Mouse (Mus musculus): ENCODE data around the gene Tmem53.

Tmem53 gene

DNA sequence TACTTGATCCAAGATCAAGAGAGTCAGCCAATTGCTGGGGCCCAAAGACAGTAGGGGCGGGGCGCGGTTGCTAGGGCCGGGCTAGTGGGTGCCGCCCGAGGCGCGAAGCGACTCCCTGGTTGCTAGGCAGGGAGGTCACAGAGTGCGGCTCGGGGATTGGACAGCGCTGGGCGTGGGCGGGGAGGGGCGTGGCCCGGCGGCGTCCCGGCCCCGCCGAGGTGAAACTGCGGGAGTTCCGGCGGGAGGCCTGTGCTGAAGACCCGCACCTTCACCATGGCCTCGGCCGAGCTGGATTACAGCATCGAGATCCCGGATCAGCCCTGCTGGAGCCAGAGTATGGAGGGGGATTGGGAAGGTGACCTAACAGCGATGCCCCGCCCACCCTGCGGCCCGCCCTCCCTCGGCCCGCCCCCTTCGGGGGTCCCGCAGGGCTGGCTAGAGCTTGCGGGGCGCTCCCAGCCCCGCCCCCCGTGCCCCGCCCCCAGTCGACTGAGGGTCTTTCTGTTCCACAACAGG lies at the start of gene Tmem53, which contains the start of gene Armh1:
TSS of gene Tmem53 (plus strand) at position 151 of the 516 bp plus-strand sequence.
TSS of gene Armh1 (minus strand) at position 325 of the 516 bp plus-strand sequence.
- peak; percentile 80 for DNase-seq

DNA sequence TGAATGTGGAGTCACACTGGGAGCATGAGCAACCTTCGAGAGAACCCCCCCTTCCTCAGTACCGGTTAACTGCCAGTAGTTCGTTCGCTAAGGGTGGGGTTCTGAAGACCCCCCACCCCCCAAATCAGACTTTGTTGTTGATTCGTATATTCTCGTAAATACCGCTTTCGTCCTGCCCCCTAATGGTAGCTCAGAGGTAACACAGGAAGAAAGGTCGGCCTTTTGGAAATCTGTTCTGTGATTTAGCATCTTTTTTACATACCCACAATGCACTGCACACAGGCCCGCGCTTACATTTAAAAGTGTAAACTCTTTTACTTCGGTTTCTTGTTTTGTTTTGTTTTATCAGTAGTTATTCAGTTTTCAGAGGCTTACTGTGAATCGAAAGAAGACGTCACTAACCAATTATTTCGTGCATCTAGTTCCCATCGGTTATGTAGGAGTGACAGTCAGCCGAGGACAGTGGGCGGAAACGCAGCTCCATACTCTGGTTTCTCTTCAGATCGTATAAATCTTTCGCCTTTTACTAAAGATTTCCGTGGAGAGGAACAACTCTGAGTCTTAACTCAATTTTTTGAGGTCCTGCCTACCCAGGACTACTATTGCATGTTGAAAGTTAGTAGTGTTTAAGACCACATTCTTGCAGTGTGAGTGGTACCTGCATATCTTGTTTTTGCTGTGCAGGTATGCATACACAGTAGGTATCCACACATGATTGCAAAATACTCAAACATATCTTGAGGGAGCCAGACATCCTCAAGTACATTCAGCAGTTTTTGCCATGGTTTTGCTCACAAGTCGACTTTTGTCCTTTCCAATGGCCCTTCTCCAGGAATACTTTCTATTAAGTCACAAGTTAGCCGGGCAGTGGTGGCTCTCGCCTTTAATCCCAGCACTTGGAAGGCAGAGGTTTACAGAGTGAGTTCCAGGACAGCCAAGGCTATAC lies 49.4 kb upstream of the Tmem53 start:
- no peak for DNase-seq

DNA sequence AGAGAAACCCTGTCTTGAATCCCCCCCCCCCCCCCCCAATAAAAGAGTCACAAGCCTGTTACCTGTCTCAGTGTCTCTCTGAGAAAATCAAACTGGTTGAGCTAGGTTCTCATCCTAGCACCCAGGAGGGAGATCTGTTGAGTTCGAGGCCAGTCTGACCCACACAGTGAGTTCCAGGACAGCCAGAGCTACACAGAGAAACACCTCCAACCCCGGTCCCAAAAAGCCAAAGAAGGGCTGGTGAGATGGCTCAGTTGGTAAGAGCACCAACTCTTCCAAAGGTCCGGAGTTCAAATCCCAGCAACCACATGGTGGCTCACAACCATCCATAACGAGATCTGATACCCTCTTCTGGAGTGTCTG lies 48.8 kb upstream of the Tmem53 start:
- DNase-seq: no peak

DNA sequence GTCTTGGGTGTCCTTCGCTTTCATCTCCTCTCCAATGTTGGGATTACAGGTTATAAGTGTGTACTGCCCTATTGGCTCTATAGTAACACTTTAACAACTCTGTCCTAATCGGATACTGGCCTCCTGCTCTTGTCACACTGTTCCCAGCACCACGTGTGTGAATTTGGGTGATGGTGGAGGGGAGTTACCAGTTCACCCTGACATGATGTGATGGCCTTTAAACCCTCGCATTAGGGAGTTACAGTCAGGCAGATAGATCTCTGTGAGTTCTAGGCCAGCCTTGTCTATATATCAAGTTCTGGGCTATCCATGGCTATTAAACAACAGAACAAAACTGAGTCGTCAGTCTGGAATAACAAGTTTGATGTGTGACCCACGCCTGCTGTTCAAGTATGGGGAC lies 42.2 kb upstream of the Tmem53 start:
- no peak for DNase-seq

DNA sequence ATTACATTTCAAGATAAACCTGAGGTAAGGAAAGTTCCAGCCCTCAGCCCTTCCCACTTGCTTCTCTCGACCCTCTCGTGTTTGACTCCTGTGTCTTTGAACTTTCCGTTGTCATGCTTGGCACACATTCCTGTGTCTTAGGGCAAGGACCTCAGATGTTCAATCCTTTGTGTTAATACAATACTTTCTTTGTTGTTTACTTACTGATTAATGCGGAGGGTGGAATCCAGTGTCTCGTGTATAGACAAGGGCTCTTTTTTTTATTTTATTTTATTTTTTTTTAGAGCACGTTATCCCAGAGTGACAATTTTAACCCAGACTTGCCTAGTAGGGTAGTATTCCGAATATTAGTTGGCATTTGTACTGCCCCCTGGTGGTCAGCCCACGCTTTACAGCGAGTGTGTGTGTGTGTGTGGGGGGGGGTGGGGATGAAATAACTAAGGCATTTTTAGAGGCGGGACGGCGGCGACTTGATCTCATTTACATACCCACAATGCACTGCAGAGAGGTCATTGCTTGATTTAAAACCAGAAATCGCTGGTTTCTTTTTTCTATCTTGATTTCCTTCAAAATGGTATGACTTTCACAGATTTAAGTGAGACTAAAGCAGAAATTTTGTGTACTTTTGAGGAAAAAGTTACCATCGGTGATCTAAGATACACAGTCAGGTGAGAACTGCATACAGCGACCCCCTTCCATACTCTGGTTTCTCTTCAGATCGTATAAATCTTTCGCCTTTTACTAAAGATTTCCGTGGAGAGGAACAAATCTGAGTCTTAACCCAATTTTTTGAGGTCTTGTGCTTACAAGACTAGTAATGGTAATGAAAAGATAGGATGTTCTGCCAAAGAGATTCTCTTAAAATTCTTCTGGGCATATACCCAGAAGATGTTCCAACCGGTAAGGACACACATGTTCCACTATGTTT lies 41.3 kb upstream of the Tmem53 start:
- no peak for DNase-seq

GRCm38 (mm10) chr4:117214250-117214649 lies 37.5 kb upstream of the Tmem53 start:
- DNase-seq: no peak

DNA sequence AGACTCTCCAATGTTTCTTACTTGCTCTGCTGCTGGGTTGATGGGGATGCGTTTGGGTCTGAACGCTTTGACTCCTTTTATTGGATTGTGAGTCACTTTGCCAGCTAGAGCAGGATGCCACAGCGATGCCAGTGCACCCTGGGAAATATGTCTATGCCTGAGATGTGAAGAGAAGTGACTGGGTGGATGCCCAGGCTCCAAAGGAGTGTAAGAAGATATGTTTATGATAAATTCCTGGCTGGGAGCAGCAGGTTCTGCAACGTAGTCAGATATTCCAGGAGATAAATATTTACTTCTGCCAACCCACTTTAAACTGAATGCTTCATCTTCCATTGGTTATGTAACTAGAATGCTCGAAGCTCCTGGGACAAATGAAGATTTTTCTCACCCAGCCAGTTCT lies 34.7 kb upstream of the Tmem53 start:
- DNase-seq: peak; percentile 38

DNA sequence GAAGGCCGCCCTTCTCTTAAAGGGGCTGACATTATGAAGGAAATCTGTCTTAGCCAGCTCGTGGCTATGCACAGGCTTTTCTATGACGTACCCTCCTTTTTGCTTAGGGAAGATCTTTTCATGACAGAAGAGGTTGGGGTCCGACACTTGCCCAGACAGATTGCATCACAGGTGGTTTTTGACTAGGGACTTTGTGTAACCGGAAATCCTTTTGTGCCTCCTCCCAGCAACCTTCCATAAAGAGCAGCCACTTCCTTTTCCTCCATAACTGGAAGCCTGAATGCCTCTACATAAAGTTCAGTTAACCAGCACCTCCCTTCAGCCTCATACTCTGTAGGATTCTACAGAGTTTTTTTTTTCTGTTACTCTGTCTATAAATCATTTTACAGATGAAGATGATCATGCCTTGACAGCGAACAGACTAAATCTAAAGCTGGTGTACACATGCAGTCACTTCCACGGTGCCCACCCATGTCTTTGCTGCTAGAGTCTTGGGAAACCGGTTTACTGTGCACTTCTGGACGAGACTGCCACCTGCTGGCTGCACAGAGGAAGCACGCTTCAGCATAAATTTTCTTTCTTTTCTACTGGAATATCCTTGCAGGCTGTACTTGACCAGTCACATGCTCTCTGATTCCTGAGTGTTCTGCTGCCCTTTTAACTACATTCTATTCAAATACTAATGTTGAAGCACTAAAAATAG lies 33.1 kb upstream of the Tmem53 start:
- DNase-seq: peak; percentile 39

DNA sequence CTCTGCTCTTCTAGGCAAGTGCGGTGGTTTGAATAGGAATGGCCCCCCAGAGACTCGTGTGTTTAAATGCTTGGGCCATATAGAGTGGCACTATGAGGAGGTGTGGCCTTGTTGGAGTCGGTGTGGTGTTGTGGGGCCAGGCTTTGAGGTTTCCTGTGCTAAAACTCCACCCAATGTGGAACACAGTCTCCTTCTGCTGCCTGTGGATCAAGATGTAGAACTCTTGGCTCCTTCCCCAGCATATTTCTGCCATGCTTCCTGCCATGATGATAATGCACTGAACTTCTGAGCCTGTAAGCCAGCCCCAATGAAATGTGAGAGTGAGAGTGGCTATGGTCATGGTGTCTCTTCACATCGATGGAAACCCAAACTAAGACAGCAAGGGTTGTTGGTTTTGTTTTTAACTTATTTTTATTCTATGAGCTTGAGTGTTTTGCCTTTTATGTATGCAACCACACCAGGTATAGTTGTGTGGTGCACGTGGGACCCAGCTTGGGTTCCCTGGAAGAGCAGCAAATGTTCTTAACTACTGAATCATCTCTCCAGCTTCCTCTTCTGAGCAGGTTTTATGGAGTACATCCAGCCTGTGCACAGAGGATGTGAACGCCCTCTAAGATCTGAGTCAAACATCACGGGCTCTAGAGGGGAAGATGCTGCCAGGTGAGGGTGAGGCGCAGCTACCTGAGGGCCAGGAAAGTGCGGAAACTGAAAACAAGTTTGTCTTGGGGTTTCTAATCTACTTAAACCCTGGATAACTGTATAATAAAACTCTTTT lies 30.8 kb upstream of the Tmem53 start:
- peak; percentile 36 for DNase-seq

GRCm38 (mm10) chr4:117221836-117222235 lies 29.9 kb upstream of the Tmem53 start:
- no peak for DNase-seq

DNA sequence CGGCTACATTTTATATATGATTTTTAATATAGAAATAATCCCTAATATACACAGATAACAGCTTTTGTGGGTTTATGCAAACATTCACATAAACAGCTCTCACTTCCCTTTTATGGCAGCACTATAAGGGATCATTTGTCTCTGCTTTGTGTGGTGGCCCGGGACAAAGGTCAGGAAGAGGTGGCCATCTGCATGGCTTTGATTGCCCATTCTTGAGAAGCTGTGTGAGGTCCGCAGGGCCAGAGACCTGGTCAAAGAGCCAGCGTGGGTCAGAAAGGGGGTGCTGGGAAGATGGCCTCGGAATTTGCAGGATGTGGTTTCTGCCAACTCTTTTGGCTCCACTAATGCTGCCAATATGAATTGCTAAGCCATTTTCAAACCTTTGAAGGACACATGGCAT lies 28.8 kb upstream of the Tmem53 start:
- no peak for DNase-seq

- DNase-seq: no peak
These were observed 27.6 kb upstream of the Tmem53 start for GRCm38 (mm10) chr4:117224122-117224521.

DNA sequence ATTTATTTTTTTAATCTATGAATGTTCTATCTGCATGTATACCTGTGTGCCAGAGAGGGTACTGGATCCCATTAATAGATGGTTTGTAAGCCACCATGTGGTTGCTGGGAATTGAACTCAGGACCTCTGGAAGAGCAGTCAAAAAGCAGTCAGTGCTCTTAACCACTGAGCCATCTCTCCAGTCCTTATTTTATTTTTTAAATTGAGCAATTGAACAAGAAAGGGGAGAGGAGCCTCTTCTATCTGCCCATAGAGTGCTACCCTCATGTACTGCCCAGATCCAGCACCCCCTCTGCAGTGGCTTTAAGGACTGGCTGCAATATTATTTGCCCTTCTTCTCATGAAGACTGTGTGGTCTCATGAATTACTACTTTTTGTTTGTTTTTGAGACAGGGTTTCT lies 26.5 kb upstream of the Tmem53 start:
- DNase-seq: no peak

DNA sequence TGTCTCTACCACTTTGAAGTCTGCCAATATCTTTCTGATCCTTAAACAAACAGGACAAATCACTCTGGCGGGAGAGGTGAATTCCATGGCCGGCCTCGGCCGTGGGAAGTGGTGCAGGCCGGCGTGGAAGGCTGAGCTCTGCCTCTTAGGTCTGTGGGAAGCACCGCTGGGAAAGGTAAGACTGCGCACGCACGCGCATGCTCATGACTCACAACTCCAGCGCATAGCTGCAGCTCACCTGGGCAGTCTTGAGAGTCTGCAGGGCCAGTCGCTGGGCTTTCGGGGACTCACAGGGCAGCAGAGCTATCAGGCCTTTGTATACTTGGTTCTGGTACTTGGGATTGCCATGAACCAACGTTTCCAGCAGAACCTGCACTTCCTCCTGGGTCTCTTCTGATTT lies 22.2 kb upstream of the Tmem53 start:
- no peak for DNase-seq

GRCm38 (mm10) chr4:117230331-117230730 lies 21.4 kb upstream of the Tmem53 start:
- no peak for DNase-seq

DNA sequence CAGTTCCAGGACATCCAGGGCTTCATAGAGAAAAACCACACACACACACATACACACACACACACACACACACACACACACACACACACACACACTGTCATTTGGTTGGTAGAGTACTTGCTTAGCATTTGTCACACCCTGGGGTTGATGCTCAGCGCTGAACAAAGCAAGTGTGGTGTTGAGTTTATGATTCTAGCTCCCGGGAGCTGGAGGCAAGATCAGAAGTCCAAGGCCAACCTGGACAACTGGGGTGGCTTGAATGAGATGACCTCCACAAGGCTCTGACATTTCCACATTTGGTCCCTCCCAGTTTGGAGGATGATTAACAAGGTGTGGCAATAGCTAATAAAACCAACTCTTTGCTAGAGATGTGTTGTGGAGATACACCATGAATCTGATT lies 20.5 kb upstream of the Tmem53 start:
- no peak for DNase-seq

- DNase-seq: no peak
These were observed 17.5 kb upstream of the Tmem53 start for GRCm38 (mm10) chr4:117234166-117234741.

DNA sequence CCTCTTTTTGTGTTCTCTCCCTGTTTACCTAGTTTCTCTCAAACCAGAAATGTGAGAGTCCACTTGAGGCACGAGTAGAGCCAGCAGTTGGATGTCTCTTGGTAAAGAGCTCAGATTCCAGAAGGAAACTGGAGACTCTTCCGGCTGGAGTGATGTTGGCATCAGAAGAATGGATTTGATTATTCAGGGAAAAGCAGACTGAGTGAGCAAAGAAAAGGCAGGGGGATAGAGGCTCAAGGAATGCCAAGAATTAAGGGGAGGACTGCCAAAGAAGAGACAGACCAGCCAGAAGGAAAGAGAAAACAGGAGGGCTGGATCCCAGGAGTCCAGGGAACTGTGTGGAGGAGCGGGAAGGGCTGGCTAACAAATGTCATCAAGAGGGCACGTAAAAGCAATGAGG lies 15.9 kb upstream of the Tmem53 start:
- DNase-seq: no peak

GRCm38 (mm10) chr4:117239153-117239552 lies 12.6 kb upstream of the Tmem53 start:
- no peak for DNase-seq

DNA sequence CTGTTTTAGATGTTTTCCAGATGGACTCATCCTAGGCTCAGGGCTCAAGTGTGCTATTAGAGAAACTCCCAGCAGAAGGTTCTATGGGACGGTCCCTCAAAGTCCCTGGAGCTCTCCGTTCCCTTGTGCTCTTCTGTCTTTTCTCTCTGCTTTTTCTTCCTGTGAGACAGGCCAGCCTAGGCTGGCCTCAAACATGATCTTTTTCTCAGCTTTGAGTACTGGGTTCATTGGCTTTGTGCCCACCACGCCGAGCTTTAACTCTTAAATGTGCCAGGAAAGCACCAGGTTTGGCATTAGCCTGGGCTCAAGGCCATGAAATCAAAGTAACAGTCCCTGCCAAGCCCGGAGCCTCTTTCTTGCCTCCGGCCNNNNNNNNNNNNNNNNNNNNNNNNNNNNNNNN lies 10.9 kb upstream of the Tmem53 start:
- DNase-seq: no peak

DNA sequence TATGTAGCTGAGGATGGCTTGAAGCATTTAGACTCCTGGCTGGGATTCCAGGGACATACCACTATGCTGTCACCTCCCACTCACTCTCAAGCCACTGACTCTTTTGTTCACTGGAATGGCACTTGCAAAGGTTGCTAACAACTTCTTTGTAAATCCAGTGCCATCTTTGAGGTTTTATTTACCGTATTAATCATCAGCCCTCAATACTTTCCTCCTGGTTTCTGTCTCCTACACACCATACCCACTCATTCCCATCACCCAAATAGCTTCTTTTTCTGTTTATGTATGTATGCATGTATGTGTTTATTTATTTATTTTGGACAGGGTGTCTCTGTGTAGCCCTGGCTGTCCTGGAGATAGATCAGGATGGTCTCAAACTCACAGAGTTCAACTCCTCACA lies 769 bp upstream of the Tmem53 start:
- no peak for DNase-seq

- no peak for DNase-seq
These were observed 600 bp downstream of the Tmem53 start for GRCm38 (mm10) chr4:117252351-117252750.

Data from right cerebral cortex, postnatal 25 days (tissue).